Mouse (Mus musculus) forebrain, embryonic 11.5 days (tissue): ENCODE results near the gene Gm20388. TPM values are rescaled to one million over a fixed set of nuclear protein-coding genes. Genes with fewer than 3 reads are reported as not detected.

ENCODE experiments used
- ATAC-seq: fragments of 200-750 bp; cut with Nextera tagmentation; replicated peaks from 2 replicates; pipeline ENCODE4 v1.8.0; 2017; ENCODE audit warnings: moderate TSS enrichment; ENCODE audit not compliant: low FRiP score
- DNase-seq: peaks from one replicate; pipeline ENCODE4 v3.0.0-alpha.2; 2017; ENCODE audit warnings: low spot score
- H3K27ac ChIP-seq: fragments of 300-500 bp; sonication (generic); 2 replicates; pipeline ENCODE4 v1.5.1; 2014; ENCODE audit warnings: low read depth, low read length
- H3K27me3 ChIP-seq: fragments of 300-500 bp; sonication (generic); 2 replicates; pipeline ENCODE4 v1.6.1; 2014; ENCODE audit warnings: mild to moderate bottlenecking, low read length, mixed read lengths; ENCODE audit not compliant: control insufficient read depth, insufficient read depth
- H3K36me3 ChIP-seq: fragments of 300-500 bp; sonication (generic); 2 replicates; pipeline ENCODE4 v1.6.1; 2014; ENCODE audit warnings: mild to moderate bottlenecking, low read length, moderate library complexity, mixed read lengths; ENCODE audit not compliant: control insufficient read depth, insufficient read depth
- H3K4me1 ChIP-seq: fragments of 300-500 bp; sonication (generic); replicated peaks from 2 replicates; pipeline ENCODE4 v1.6.1; 2014; ENCODE audit warnings: low read length, mixed read lengths; ENCODE audit not compliant: control insufficient read depth, insufficient read depth
- H3K4me2 ChIP-seq: fragments of 300-500 bp; sonication (generic); 2 replicates; pipeline ENCODE4 v1.6.1; 2014; ENCODE audit warnings: low read depth, mild to moderate bottlenecking, low read length, moderate library complexity, mixed read lengths; ENCODE audit not compliant: severe bottlenecking
- H3K4me3 ChIP-seq: fragments of 300-500 bp; sonication (generic); 2 replicates; pipeline ENCODE4 v1.5.1; 2014; ENCODE audit warnings: low read depth, low read length
- H3K9ac ChIP-seq: fragments of 300-500 bp; sonication (generic); 2 replicates; pipeline ENCODE4 v1.6.1; 2014; ENCODE audit warnings: low read length
- H3K9me3 ChIP-seq: fragments of 300-500 bp; sonication (generic); 2 replicates; pipeline ENCODE4 v1.6.1; 2016; ENCODE audit warnings: low read length, mixed read lengths; ENCODE audit not compliant: control insufficient read depth
- WGBS: fragments of 180-500 bp; shearing (Covaris S2); extraction: QIAGEN DNeasy Blood & Tissue Kit; methylation state at CpG from one replicate; pipeline ENCODE4 v1.1.7; 2014; 5-methylcytosine and 5-hydroxymethylcytosine counted together
- polyA plus RNA-seq: library from polyadenylated mRNA; unstranded; fragments of >200 nt; fragmentation: Nextera tagmentation; extraction: Ambion mirVana; gene quantifications from 2 replicates; pipeline ENCODE4 v1.2.1, GENCODE M21; 2014

Gene Gm20388
- polyA plus RNA-seq, 1 experiment from 2014 or later = not detected

DNA sequence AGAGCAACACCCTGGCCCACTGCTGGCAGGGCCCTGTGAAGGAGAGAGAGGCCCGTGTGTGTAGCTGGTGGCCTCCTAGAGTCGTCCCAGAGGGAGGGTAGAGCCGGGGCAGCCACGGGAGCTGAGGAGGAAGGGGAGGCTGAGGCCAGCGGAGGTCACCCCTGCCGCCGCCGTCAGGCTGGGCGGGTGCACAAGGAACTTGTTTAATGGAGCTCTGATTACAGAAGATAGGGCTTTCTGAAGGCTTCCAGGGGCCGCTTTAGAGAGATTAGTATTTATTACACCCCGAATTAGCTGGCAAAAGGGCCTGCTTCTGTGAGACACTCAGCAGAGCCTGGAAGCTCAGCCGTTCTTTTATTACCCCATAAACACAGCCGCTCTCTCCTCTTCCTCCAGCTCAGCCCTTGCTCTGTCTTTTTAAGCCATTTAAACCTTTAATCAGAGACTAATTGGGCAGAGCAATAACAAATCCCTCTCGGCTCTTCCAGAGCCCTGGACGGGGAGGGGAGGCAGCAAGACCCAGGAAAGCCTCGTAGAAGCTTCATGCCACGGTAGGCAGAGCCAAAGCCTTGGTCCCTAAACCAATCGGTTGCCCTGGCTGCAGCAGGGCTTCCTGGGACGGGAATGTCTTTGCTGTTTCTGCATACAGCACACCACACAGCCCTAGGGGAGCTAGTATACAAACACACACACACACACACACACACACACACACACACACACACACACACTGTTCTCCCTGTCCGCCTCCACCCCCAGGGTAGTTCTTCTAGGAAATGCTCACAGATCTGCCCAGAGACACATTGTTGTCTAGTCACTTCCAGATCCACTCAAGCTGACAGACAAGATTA, 1448.7 kb downstream of the Gm20388 start:
- WGBS = 6% methylated on average over 20 of the region's 20 CpGs
- H3K4me2 ChIP-seq = no peak overlapping the region
- 0 out of 2 replicates have a peak, but pooled peaks cover 3% of the 10 kb centered on the region for H3K4me1 ChIP-seq
- no peak overlapping the region for H3K9ac ChIP-seq
- H3K9me3 ChIP-seq = no peaks in the 10 kb centered on the region
- no peak overlapping the region for H3K27ac ChIP-seq
- no peak overlapping the region for H3K4me3 ChIP-seq
- H3K36me3 ChIP-seq = no peaks in the 10 kb centered on the region
- DNase-seq (peak; percentile 64), ATAC-seq (no peak)
- no peaks in the 10 kb centered on the region for H3K27me3 ChIP-seq

DNA sequence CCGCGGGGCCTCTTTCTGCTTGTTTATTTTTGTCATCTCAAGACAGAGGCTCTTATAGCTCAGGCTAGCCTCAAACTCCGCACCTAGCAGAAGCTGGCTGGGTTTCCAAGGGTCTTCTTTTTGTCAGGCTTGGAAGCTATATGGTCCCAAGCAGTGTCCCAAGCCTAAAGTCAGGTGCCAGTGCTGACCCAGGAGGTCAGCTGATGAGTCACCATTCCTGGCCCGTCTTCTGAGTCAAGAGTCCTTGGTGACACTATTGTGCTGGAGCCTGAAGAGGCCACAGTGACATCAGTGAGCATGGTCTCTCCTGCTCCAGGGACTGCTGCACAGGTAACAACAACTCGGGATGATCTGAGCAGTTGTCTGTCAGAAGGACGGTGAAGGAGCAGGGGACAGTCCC, 1449.4 kb downstream of the Gm20388 start:
- no peak for DNase-seq
- no peak overlapping the region for H3K4me3 ChIP-seq
- no peak overlapping the region for H3K27ac ChIP-seq
- no peaks in the 10 kb centered on the region for H3K9me3 ChIP-seq
- no peaks in the 10 kb centered on the region for H3K36me3 ChIP-seq
- WGBS = 73% methylated on average over 6 of the region's 6 CpGs
- H3K27me3 ChIP-seq = no peaks in the 10 kb centered on the region
- ATAC-seq = no peak
- H3K4me2 ChIP-seq = no peak overlapping the region
- 0 out of 2 replicates have a peak, but pooled peaks cover 3% of the 10 kb centered on the region for H3K4me1 ChIP-seq
- no peak overlapping the region for H3K9ac ChIP-seq

DNA sequence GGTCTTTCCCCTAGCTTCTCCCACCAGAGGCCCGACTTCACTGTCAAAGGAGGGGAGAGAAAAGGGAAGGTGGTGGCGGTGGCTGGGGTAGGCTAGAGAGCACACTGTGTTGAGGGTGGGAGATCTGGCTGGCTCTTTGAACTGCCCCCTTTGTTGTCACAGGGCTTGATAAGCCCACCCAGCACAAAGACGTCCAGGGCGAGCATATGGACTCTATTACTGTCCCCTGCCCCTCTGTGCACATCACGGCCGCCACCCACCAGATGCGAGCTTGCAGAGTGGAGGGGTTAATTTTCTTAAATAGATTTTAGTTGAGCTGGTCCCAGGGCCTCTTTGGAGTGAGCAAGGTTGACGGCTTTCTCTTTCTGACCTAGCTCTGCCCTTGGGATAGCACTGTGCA, 1450.5 kb downstream of the Gm20388 start:
- ATAC-seq (no peak), DNase-seq (no peak)
- H3K9ac ChIP-seq = no peak overlapping the region
- H3K4me3 ChIP-seq = no peak overlapping the region
- 64% methylated on average over 8 of the region's 8 CpGs for WGBS
- H3K36me3 ChIP-seq = no peaks in the 10 kb centered on the region
- 0 out of 2 replicates have a peak, but pooled peaks cover 3% of the 10 kb centered on the region for H3K4me1 ChIP-seq
- no peak overlapping the region for H3K4me2 ChIP-seq
- no peak overlapping the region for H3K27ac ChIP-seq
- no peaks in the 10 kb centered on the region for H3K9me3 ChIP-seq
- H3K27me3 ChIP-seq = no peaks in the 10 kb centered on the region

DNA sequence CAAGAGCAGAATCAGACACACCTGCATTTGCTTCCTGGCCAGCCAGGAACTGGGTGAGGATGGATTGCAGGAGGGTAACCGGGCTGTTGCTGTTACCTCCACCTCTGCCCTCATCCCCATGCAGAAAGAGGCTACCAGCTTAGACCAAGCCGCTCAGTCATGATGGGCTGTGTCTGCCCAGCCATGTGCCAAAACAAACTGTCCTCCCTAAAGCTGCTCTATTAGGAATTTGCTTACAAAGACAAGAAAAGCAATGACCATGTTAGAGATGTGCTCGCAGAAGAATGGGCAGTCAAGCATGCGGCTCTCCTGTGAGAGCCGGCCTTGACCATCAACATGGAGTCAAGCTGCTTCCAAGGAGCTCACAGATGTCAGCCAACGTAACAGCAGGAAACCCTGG, 1454.0 kb downstream of the Gm20388 start:
- DNase-seq = no peak
- Histone ChIP-seq H3K27me3 (0 out of 2 replicates have a peak, but pooled peaks cover 2% of the 10 kb centered on the region), H3K9me3 (no peaks in the 10 kb centered on the region), H3K27ac (no peak overlapping the region), H3K9ac (no peak overlapping the region), H3K4me3 (no peak overlapping the region), H3K4me1 (no peaks in the 10 kb centered on the region), H3K36me3 (no peaks in the 10 kb centered on the region), H3K4me2 (no peak overlapping the region)
- ATAC-seq = no peak
- whole genome bisulfite sequencing = 88% methylated on average over 6 of the region's 6 CpGs

DNA sequence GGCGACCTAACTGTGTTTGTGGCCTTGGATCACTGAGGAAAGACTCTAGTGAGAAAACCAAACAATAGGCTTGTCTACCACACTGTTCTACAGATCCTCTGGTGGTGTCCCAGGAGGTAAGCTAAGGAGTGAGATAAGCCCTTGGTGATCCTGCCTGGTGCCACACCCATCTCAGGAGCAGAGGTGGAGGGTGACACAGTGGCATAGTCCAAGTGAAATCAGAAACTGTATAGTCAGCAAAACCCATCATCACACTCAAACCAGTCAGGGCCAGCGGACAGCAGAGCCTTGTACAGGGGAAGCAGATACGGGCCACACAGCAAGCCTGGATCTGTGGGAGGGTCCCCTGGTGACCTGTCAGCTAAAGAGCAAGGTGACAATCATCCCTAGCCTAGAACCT, 1454.5 kb downstream of the Gm20388 start:
- H3K4me2 ChIP-seq = no peak overlapping the region
- H3K27ac ChIP-seq = no peak overlapping the region
- H3K36me3 ChIP-seq = no peaks in the 10 kb centered on the region
- H3K9ac ChIP-seq = no peak overlapping the region
- no peak for DNase-seq
- 0 out of 2 replicates have a peak, but pooled peaks cover 2% of the 10 kb centered on the region for H3K27me3 ChIP-seq
- H3K4me1 ChIP-seq = no peaks in the 10 kb centered on the region
- no peaks in the 10 kb centered on the region for H3K9me3 ChIP-seq
- H3K4me3 ChIP-seq = no peak overlapping the region
- WGBS = 82% methylated on average over 3 of the region's 3 CpGs
- ATAC-seq = no peak

DNA sequence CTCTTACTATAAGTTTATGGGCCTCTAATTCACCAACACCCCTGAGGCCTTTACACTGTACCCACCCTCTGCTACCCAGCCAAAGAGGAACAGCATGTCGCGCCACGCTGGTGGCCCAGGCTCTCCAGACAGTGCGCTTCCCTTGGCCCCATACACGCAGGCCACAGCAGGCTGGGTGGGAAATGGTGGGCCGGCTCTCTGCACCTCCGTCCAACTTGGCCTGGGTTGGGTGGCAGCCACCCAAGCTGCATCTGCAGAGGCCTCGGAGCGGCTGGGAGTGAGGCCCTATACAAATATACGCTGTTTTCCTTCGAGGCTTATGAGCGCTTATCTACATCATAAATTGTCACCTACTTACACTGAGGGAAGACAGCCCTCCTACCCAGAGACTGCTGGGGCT, 1456.0 kb downstream of the Gm20388 start:
- no peaks in the 10 kb centered on the region for H3K36me3 ChIP-seq
- H3K9me3 ChIP-seq = no peaks in the 10 kb centered on the region
- ATAC-seq = no peak
- no peak for DNase-seq
- H3K4me2 ChIP-seq = no peak overlapping the region
- WGBS = 90% methylated on average over 12 of the region's 12 CpGs
- 0 out of 2 replicates have a peak, but pooled peaks cover 2% of the 10 kb centered on the region for H3K27me3 ChIP-seq
- no peak overlapping the region for H3K9ac ChIP-seq
- H3K4me1 ChIP-seq = no peaks in the 10 kb centered on the region
- H3K27ac ChIP-seq = no peak overlapping the region
- no peak overlapping the region for H3K4me3 ChIP-seq

DNA sequence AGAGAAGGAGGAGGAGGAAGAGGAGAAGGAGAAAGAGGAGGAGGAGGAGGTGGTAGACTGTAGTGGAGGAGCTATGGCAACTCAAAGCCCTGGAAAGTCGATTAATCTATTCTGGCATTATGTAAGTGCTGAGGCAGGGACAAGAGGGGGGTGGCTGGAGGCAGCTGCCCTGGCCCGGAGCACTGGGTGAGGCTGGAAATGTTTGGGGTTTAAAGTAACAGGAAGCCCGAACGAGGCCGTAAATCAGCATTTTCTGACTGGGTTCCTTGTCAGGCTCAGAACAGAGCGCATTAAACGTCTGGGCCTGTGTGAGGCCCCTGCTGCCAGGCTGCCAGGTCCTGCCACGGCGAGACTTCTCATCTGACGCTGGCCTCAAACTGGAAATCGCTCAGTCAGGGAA, 1458.2 kb downstream of the Gm20388 start:
- Histone ChIP-seq H3K27ac (no peak overlapping the region), H3K9ac (no peak overlapping the region), H3K9me3 (no peaks in the 10 kb centered on the region), H3K27me3 (0 out of 2 replicates have a peak, but pooled peaks cover 2% of the 10 kb centered on the region), H3K4me3 (no peak overlapping the region), H3K4me1 (no peaks in the 10 kb centered on the region), H3K36me3 (no peaks in the 10 kb centered on the region), H3K4me2 (no peak overlapping the region)
- ATAC-seq (no peak), DNase-seq (no peak)
- 70% methylated on average over 11 of the region's 11 CpGs for WGBS

DNA sequence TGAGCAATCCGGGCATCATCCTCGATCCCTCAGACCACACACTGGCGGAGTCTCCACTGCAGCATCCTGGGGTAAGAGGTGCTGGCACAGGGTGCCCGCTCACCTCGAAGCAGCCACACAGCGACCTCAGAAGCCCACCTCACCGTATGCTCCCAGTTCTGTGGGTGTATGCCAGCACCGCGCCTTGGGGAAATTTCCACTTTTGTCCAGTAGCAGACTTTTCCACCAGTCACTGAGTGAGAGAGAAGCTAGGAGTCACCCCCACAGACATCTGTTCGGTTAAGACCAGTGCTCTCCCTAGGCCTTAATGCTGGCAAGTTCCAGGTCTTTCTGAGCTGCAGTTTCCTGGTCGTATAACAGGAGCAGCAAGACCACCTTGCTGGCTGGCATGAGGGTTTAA, 1458.7 kb downstream of the Gm20388 start:
- ATAC-seq = no peak
- no peaks in the 10 kb centered on the region for H3K9me3 ChIP-seq
- 88% methylated on average over 11 of the region's 11 CpGs for WGBS
- no peak for DNase-seq
- H3K27me3 ChIP-seq = 0 out of 2 replicates have a peak, but pooled peaks cover 2% of the 10 kb centered on the region
- H3K4me2 ChIP-seq = no peak overlapping the region
- H3K36me3 ChIP-seq = no peaks in the 10 kb centered on the region
- no peaks in the 10 kb centered on the region for H3K4me1 ChIP-seq
- H3K27ac ChIP-seq = no peak overlapping the region
- H3K9ac ChIP-seq = no peak overlapping the region
- H3K4me3 ChIP-seq = no peak overlapping the region

DNA sequence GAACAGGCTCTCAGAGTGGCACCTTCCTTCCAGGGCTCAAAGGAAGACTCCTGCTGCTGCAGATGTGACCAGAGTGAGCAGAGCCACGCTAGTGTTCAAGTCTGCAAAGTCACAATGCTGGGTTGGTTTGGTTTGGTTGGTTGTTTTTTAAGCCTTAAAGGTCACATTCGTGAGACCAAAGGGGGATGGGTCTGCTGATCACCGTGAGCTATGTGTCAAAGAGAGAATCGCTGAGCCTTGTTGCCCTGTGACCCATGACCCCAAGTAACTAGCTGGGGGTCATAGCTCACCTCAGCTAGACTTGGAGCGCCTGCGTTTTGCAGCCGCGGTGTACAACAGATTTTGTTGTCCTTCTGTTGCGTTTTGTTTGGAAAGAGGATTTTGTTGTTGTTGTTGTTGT, 1460.6 kb downstream of the Gm20388 start:
- WGBS = 60% methylated on average over 9 of the region's 9 CpGs
- ATAC-seq (no peak), DNase-seq (no peak)
- Histone ChIP-seq H3K9me3 (no peaks in the 10 kb centered on the region), H3K4me2 (no peak overlapping the region), H3K27me3 (0 out of 2 replicates have a peak, but pooled peaks cover 2% of the 10 kb centered on the region), H3K9ac (no peak overlapping the region), H3K4me1 (peaks cover 2% of the 10 kb centered on the region; the same call in 1 of the 2 replicates), H3K36me3 (no peaks in the 10 kb centered on the region), H3K27ac (no peak overlapping the region), H3K4me3 (no peak overlapping the region)
